Mouse (Mus musculus) gastrocnemius, postnatal 14 days (tissue): ENCODE results near the gene 4833439L19Rik. TPM values are rescaled to one million over a fixed set of nuclear protein-coding genes. Genes with fewer than 3 reads are reported as not detected.
"Not testable (repeated sequence)": the region's sequence is repeated elsewhere in the genome, so short reads cannot be mapped to it uniquely, and the experiment has no call there.

Experiments used
- DNase-seq: peaks from one replicate; pipeline ENCODE4 v3.0.0; 2021; ENCODE audit warnings: mixed read lengths
- intact Hi-C: fragments of 180-260 bp; cut with DNase I; formaldehyde crosslinking; loops from one replicate; pipeline ENCODE4 v1.15.1; 2025; ENCODE audit warnings: low total_unique reads
- long read RNA-seq, 2 experiments: library from polyadenylated mRNA; stranded (forward); transcript quantifications; one replicate each; pipeline ENCODE4 v2.0.0; 2021
- total RNA-seq, 2 experiments: library from RNA; stranded (reverse); gene quantifications; 2 replicates each; pipeline ENCODE4 v1.2.3; 2021

The 4833439L19Rik gene
- total RNA-seq: 100 to 1,000 TPM in 1 of 2 experiments, 10 to 100 TPM in 1; 97.4 to 106 TPM
- long read RNA-seq, experiment 1, transcript 4833439L19Rik-208 (8 exons, 2,502 nt): minor isoform, 5 of 221 reads
- long read RNA-seq, experiment 1, transcript 4833439L19Rik-201 (9 exons, 2,727 nt): major isoform, 28 of 221 reads
- long read RNA-seq, experiment 1, transcript 4833439L19Rik-209 (5 exons, 946 nt): minor isoform, 11 of 221 reads
- long read RNA-seq, experiment 1, partial matches to known transcripts: 28 of 221 reads
- long read RNA-seq, experiment 1, other reads (novel, unspliced or antisense): 149 of 221 reads
- long read RNA-seq, experiment 2, transcript 4833439L19Rik-208 (8 exons, 2,502 nt): minor isoform, 6 of 237 reads
- long read RNA-seq, experiment 2, transcript 4833439L19Rik-201 (9 exons, 2,727 nt): major isoform, 27 of 237 reads
- long read RNA-seq, experiment 2, transcript 4833439L19Rik-209 (5 exons, 946 nt): minor isoform, 13 of 237 reads
- long read RNA-seq, experiment 2, partial matches to known transcripts: 40 of 237 reads
- long read RNA-seq, experiment 2, other reads (novel, unspliced or antisense): 151 of 237 reads

- intact Hi-C loops: no loop called here
- DNase-seq: peak; percentile 96
Observed at GRCm38 (mm10) chr13:54565201-54565581, at the start of gene 4833439L19Rik. 4833439L19Rik (minus strand) TSS chr13:54565435.

- intact Hi-C loops, DNase-seq: not testable (repeated sequence)
Observed at GRCm38 (mm10) chr13:54613141-54613540, 47.9 kb upstream of the 4833439L19Rik start.

- DNase-seq: peak; percentile 89
- intact Hi-C loops: no loop called here
Observed at GRCm38 (mm10) chr13:54610972-54611754, 45.9 kb upstream of the 4833439L19Rik start, which contains the start of gene Cltb. Cltb (minus strand) TSS chr13:54611344.

GRCm38 (mm10) chr13:54610613-54610971 is 45.4 kb upstream of the 4833439L19Rik start:
- peak; percentile 19 for DNase-seq
- intact Hi-C loops: no loop called here

GRCm38 (mm10) chr13:54609301-54609700 is 44.1 kb upstream of the 4833439L19Rik start:
- intact Hi-C loops: no loop called here
- no peak for DNase-seq

GRCm38 (mm10) chr13:54608666-54609065 is 43.4 kb upstream of the 4833439L19Rik start:
- intact Hi-C loops: no loop called here
- peak; percentile 50 for DNase-seq

GRCm38 (mm10) chr13:54608002-54608401 is 42.8 kb upstream of the 4833439L19Rik start:
- intact Hi-C loops: no loop called here
- DNase-seq: no peak

GRCm38 (mm10) chr13:54607204-54607603 is 42.0 kb upstream of the 4833439L19Rik start:
- DNase-seq: no peak
- intact Hi-C loops: no loop called here

GRCm38 (mm10) chr13:54605426-54605825 is 40.2 kb upstream of the 4833439L19Rik start:
- no peak for DNase-seq
- intact Hi-C loops: no loop called here

- intact Hi-C loops: no loop called here
- DNase-seq: no peak
Observed at GRCm38 (mm10) chr13:54604221-54604620, 39.0 kb upstream of the 4833439L19Rik start.

GRCm38 (mm10) chr13:54603501-54603900 is 38.3 kb upstream of the 4833439L19Rik start:
- DNase-seq: no peak
- intact Hi-C loops: no loop called here

- no peak for DNase-seq
- intact Hi-C loops: no loop called here
Observed at GRCm38 (mm10) chr13:54602639-54603111, 37.4 kb upstream of the 4833439L19Rik start.

GRCm38 (mm10) chr13:54598622-54599143 is 33.4 kb upstream of the 4833439L19Rik start:
- no peak for DNase-seq

GRCm38 (mm10) chr13:54596870-54597269 is 31.6 kb upstream of the 4833439L19Rik start:
- intact Hi-C loops: no loop called here
- no peak for DNase-seq

More at GRCm38 (mm10) chr13:54598622-54599143, 33.4 kb upstream of the 4833439L19Rik start:
- intact Hi-C loops: no loop called here

- DNase-seq: no peak
- intact Hi-C loops: no loop called here
Observed at GRCm38 (mm10) chr13:54596107-54596690, 31.0 kb upstream of the 4833439L19Rik start.

GRCm38 (mm10) chr13:54593617-54594016 is 28.4 kb upstream of the 4833439L19Rik start:
- intact Hi-C loops: no loop called here
- peak; percentile 32 for DNase-seq

- no peak for DNase-seq
- intact Hi-C loops: no loop called here
Observed at GRCm38 (mm10) chr13:54591776-54592356, 26.6 kb upstream of the 4833439L19Rik start.

- intact Hi-C loops: no loop called here
- peak; percentile 95 for DNase-seq
Observed at GRCm38 (mm10) chr13:54589996-54590951, 25.0 kb upstream of the 4833439L19Rik start, which contains the start of the genes Nop16 and Higd2a. Nop16 (minus strand) TSS chr13:54590090. Higd2a (plus strand) TSS chr13:54590207.
